Mouse (Mus musculus): ENCODE results near the gene Nectin1. TPM values are rescaled to one million over a fixed set of nuclear protein-coding genes. Genes with fewer than 3 reads are reported as not detected.
A peak's percentile ranks its signal among the peaks of the same experiment; 100 is the strongest.

Gene Nectin1
- total and polyA plus RNA-seq, 2 experiments: 4.0 to 38.6 TPM

GRCm38 (mm10) chr9:43787591-43787990 is 43.8 kb downstream of the Nectin1 start:
- TF ChIP-seq POLR2A (IDR thresholded peaks at IDR 0.05; ENCODE audit: extremely low read depth, insufficient read depth, low read length): no peak
- no peak for TF ChIP-seq CTCF (IDR thresholded peaks at IDR 0.05; ENCODE audit: low read depth, low read length)
- Histone ChIP-seq H3K79me2 (ENCODE audit: control insufficient read depth, insufficient read depth, low read length) (peaks cover 29% of the 10 kb centered on the region; the same call in 1 of the 2 replicates), H3K27ac (replicated peaks; ENCODE audit: insufficient read depth, low read depth, low read length) (no peak overlapping the region), H3K36me3 (ENCODE audit: control insufficient read depth, insufficient read depth, low read length) (peaks cover under 1% of the 10 kb centered on the region), H3K27me3 (ENCODE audit: control insufficient read depth, insufficient read depth, low read length) (no peaks in the 10 kb centered on the region), H3K4me3 (ENCODE audit: insufficient read depth, low read depth, low read length) (no peak overlapping the region), H3K9ac (ENCODE audit: low read depth, low read length) (no peak overlapping the region), H3K4me1 (ENCODE audit: control insufficient read depth, insufficient read depth, low read length) (no peaks in the 10 kb centered on the region; the same call in 1 of the 2 replicates)
- 76% methylated on average over 4 of the region's 4 CpGs for WGBS
- DNase-seq (ENCODE audit: extremely low read depth, low read depth, low spot score): no peak

- Histone ChIP-seq H3K27me3 (ENCODE audit: control insufficient read depth, insufficient read depth, low read length) (no peaks in the 10 kb centered on the region), H3K9ac (ENCODE audit: low read depth, low read length) (no peak overlapping the region), H3K79me2 (ENCODE audit: control insufficient read depth, insufficient read depth, low read length) (no peaks in the 10 kb centered on the region; the same call in 1 of the 2 replicates), H3K27ac (replicated peaks; ENCODE audit: insufficient read depth, low read depth, low read length) (no peak overlapping the region), H3K36me3 (ENCODE audit: control insufficient read depth, insufficient read depth, low read length) (peaks cover 17% of the 10 kb centered on the region), H3K4me1 (ENCODE audit: control insufficient read depth, insufficient read depth, low read length) (peaks cover 7% of the 10 kb centered on the region), H3K4me3 (ENCODE audit: insufficient read depth, low read depth, low read length) (no peak overlapping the region)
- TF ChIP-seq POLR2A (IDR thresholded peaks at IDR 0.05; ENCODE audit: extremely low read depth, insufficient read depth, low read length): no peak
- no peak for TF ChIP-seq CTCF (IDR thresholded peaks at IDR 0.05; ENCODE audit: low read depth, low read length)
- WGBS: 93% methylated on average over 9 of the region's 9 CpGs
- no peak for DNase-seq (ENCODE audit: extremely low read depth, low read depth, low spot score)
Observed at GRCm38 (mm10) chr9:43792681-43793080, 48.9 kb downstream of the Nectin1 start.

GRCm38 (mm10) chr9:43793411-43793810 is 49.6 kb downstream of the Nectin1 start:
- H3K4me3 ChIP-seq (ENCODE audit: insufficient read depth, low read depth, low read length): no peak overlapping the region
- peaks cover 7% of the 10 kb centered on the region for H3K4me1 ChIP-seq (ENCODE audit: control insufficient read depth, insufficient read depth, low read length)
- H3K9ac ChIP-seq (ENCODE audit: low read depth, low read length): no peak overlapping the region
- H3K27me3 ChIP-seq (ENCODE audit: control insufficient read depth, insufficient read depth, low read length): no peaks in the 10 kb centered on the region
- TF ChIP-seq CTCF (IDR thresholded peaks at IDR 0.05; ENCODE audit: low read depth, low read length): no peak
- TF ChIP-seq POLR2A (IDR thresholded peaks at IDR 0.05; ENCODE audit: extremely low read depth, insufficient read depth, low read length): no peak
- H3K27ac ChIP-seq (replicated peaks; ENCODE audit: insufficient read depth, low read depth, low read length): no peak overlapping the region
- no peaks in the 10 kb centered on the region; the same call in 1 of the 2 replicates for H3K79me2 ChIP-seq (ENCODE audit: control insufficient read depth, insufficient read depth, low read length)
- no peak for DNase-seq (ENCODE audit: extremely low read depth, low read depth, low spot score)
- H3K36me3 ChIP-seq (ENCODE audit: control insufficient read depth, insufficient read depth, low read length): peaks cover 17% of the 10 kb centered on the region
- WGBS: 62% methylated on average over 3 of the region's 3 CpGs

GRCm38 (mm10) chr9:43796031-43796430 is 52.2 kb downstream of the Nectin1 start:
- Histone ChIP-seq H3K27ac (replicated peaks; ENCODE audit: insufficient read depth, low read depth, low read length) (no peak overlapping the region), H3K36me3 (ENCODE audit: control insufficient read depth, insufficient read depth, low read length) (peaks cover 19% of the 10 kb centered on the region), H3K9ac (ENCODE audit: low read depth, low read length) (no peak overlapping the region), H3K4me3 (ENCODE audit: insufficient read depth, low read depth, low read length) (no peak overlapping the region), H3K4me1 (ENCODE audit: control insufficient read depth, insufficient read depth, low read length) (peaks cover 7% of the 10 kb centered on the region), H3K27me3 (ENCODE audit: control insufficient read depth, insufficient read depth, low read length) (no peaks in the 10 kb centered on the region), H3K79me2 (ENCODE audit: control insufficient read depth, insufficient read depth, low read length) (no peaks in the 10 kb centered on the region)
- WGBS: 77% methylated on average over 3 of the region's 3 CpGs
- DNase-seq (ENCODE audit: extremely low read depth, low read depth, low spot score): no peak
- no peak for TF ChIP-seq POLR2A (IDR thresholded peaks at IDR 0.05; ENCODE audit: extremely low read depth, insufficient read depth, low read length)

GRCm38 (mm10) chr9:43796841-43797740 is 53.3 kb downstream of the Nectin1 start:
- H3K79me2 ChIP-seq (ENCODE audit: control insufficient read depth, insufficient read depth, low read length): no peaks in the 10 kb centered on the region
- no peak overlapping the region for H3K4me3 ChIP-seq (ENCODE audit: insufficient read depth, low read depth, low read length)
- TF ChIP-seq POLR2A (IDR thresholded peaks at IDR 0.05; ENCODE audit: extremely low read depth, insufficient read depth, low read length) (no peak), CTCF (IDR thresholded peaks at IDR 0.05; ENCODE audit: low read depth, low read length) (no peak)
- no peak overlapping the region for H3K9ac ChIP-seq (ENCODE audit: low read depth, low read length)
- no peaks in the 10 kb centered on the region for H3K27me3 ChIP-seq (ENCODE audit: control insufficient read depth, insufficient read depth, low read length)
- peak; percentile 84 for DNase-seq (ENCODE audit: extremely low read depth, low read depth, low spot score)
- H3K36me3 ChIP-seq (ENCODE audit: control insufficient read depth, insufficient read depth, low read length): peaks cover 19% of the 10 kb centered on the region
- H3K27ac ChIP-seq (replicated peaks; ENCODE audit: insufficient read depth, low read depth, low read length): 0 out of 2 replicates have a peak overlapping the region, but pooled peaks have one; percentile 14
- 45% methylated on average over 11 of the region's 11 CpGs for WGBS
- peaks cover 7% of the 10 kb centered on the region for H3K4me1 ChIP-seq (ENCODE audit: control insufficient read depth, insufficient read depth, low read length)

GRCm38 (mm10) chr9:43797746-43798145 is 54.0 kb downstream of the Nectin1 start:
- Histone ChIP-seq H3K27me3 (ENCODE audit: control insufficient read depth, insufficient read depth, low read length) (no peaks in the 10 kb centered on the region), H3K4me1 (ENCODE audit: control insufficient read depth, insufficient read depth, low read length) (peaks cover 7% of the 10 kb centered on the region), H3K27ac (replicated peaks; ENCODE audit: insufficient read depth, low read depth, low read length) (0 out of 2 replicates have a peak overlapping the region, but pooled peaks have one; percentile 14), H3K79me2 (ENCODE audit: control insufficient read depth, insufficient read depth, low read length) (no peaks in the 10 kb centered on the region), H3K36me3 (ENCODE audit: control insufficient read depth, insufficient read depth, low read length) (peaks cover 17% of the 10 kb centered on the region), H3K9ac (ENCODE audit: low read depth, low read length) (no peak overlapping the region), H3K4me3 (ENCODE audit: insufficient read depth, low read depth, low read length) (no peak overlapping the region)
- TF ChIP-seq POLR2A (IDR thresholded peaks at IDR 0.05; ENCODE audit: extremely low read depth, insufficient read depth, low read length) (no peak), CTCF (IDR thresholded peaks at IDR 0.05; ENCODE audit: low read depth, low read length) (no peak)
- 87% methylated on average over 7 of the region's 7 CpGs for WGBS
- DNase-seq (ENCODE audit: extremely low read depth, low read depth, low spot score): no peak

Data from liver, adult 2 months (tissue).